Mouse (Mus musculus) kidney, postnatal 4 days (tissue): ENCODE results near the gene Fam184b.
A peak's percentile ranks its signal among the peaks of the same experiment; 100 is the strongest.

ENCODE experiments used
- DNase-seq, 2 experiments: peaks; one replicate each; pipeline ENCODE4 v3.0.0; 2021; ENCODE audit warnings: mixed read lengths in 2 of 2

Fam184b gene

DNA sequence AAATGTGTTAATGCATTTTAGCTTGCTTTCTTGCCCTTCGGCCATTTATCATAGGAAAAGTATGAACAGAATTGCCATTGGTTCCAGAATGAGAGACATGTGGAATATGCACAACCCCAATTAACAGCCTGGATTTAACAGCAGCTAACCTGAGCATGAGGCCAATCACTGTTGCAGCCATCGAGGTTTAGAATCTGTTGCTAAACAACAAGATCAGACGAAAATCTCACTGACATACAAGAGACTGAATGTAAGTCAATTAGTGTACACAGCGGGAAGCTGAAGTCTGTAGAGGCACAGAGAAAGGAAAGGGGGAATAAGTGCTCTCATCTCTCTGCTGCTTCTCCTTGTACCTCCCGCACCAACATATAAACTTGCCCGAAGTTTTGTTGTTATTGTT is 46.1 kb downstream of the Fam184b start:
- DNase-seq: no peak

DNA sequence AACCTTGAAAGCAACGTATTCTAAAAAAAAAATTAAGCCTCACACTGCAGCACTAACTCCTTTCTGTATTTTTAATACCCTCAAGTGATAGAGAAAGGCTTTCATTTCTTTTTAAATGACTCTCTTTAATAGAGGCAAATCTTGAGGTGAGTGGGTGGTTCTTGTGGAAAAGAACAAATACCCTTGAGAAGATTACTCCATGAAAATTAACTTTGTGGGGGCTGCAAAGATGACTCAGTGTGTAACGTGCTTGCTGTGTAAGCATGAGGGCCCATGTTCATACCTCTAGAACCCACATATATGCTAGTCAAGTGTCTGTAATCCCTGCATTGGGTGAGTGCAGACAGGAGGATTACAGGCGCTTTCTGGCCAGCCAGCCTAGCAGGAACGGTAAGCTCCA is 49.3 kb downstream of the Fam184b start:
- DNase-seq: no peak

DNA sequence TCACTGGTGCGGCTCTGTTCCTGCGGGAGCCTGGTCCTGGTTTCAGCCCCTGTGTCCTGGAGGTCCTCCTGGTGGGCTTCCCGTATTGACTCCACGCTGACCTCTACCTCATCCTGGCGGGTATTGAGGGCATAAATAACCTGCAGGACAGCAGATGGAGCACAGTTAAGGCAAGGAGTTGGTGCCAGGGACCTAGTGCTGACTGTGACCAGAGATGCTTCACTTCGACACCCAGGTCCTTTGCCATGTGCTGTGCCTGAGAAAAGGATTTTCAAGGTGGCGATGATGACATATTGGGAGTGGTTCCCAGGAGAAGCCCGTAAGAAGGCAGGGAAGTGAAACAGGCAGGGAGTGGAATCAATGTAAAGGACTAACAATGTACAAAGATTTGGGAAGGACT is 54.8 kb downstream of the Fam184b start:
- DNase-seq: no peak

DNA sequence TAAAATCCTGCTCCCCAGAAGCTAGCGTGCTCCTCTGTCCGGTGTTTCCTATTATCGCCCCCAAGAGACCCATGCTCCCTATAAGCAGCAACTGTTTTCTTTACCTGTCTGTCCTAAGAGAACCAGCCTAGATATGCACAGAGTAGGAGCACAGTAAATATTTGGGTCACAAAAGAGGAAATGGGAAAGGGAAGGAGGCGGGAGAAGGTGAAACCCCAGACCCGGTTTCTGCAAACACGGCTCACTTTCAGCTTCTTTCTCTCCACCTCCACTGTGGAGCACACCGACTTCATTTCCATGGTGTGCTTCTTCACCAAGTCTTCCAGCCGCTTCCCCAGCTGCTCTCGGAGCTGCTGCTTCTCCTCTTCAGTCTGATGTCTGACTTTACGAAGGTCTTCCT is 59.1 kb downstream of the Fam184b start:
- no peak for DNase-seq

DNA sequence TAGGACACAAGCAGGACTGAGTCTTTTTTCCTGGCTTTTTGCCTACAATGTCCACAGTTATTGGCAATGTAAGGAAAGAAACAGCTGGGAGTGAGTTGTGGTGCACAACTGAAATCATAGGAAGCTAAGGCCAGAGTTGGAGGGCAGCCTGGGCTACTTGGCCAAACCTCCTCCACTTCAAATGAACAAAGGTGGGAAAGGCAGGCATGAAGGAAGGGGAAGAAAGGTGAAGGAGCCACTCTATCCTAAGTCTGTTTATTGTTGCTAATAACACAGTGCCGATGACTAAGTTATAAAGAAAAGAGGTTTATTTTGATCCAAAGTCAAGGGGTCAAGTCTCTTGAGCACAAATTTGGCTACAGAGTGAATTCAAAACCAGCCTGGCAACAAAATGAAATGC is 62.0 kb downstream of the Fam184b start:
- no peak for DNase-seq

DNA sequence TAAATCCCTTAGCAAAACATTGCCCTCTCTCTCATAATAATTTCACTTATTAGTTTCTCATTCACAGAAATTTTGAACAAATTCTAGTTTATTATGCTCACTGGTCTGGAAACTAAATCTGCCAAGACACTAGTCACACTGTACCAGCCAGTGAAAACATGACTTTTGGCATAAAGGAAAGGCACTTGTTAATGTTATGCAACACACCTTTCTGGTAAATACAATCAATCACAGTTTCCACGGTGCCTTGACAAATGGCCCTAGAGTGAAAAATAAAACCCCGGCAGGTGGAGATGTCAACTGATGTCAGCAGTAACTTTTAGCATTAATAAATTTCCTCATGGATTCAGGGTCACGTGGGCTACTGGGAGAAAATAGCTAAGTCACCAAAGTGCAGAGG is 62.7 kb downstream of the Fam184b start:
- no peak for DNase-seq

DNA sequence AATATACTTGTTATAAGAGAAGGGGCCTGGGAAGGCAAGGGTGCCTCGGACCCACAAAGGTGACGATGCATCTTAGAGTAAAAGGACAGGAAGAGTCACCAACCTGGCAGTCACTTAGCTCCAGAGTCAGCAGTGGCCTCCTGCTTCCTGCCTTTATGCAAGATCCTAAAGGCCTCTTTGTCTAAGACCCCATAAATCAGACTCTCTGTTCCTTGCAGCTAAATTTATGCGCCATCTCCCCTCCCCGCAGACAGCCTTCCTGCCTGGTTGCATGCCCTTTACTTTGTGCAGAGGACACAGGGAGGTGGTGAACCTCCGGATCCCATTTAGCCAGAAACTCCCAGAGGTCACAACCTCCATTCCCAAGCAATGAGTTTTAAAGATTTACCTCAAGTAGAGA is 66.6 kb downstream of the Fam184b start:
- DNase-seq: peak; percentile 36 to 48

DNA sequence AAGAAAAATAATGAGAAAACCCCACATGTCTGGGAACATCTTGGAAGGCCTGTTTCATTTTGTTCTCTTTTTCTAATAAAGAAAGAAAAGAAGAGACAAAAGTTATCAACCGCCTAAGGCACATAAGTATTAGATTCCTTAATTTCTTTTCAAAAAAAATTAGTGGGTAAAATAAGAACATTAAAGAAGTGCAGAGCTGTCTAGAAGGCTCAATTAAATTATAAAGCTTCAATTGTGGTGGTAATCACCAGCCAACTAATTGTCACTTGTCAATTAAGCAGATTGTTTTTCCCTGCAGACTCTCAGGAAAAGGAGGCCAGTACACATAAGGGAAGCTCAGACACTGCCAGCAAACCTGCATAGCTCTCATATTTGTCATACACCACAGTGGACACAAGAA is 73.6 kb downstream of the Fam184b start:
- DNase-seq: no peak

DNA sequence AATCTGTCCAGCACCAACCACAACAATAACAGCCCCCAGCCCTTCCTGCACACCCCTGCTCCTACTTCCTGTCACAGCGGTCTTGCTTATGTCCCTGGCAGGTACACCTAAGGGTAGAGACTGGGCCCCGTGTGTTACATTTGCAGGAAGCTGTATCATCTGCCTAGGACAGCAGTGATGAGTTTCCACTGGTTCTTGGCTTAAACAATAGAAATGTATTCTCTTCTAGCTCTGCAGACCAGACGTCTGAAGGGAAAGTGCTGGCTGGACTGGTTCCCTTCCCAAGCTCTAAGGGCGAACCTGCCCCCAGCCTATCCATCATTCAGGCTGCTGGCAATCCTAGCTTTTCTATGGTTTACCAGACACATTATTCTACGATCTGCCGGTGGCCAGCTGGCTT is 75.4 kb downstream of the Fam184b start:
- DNase-seq: peak; percentile 24 to 51

DNA sequence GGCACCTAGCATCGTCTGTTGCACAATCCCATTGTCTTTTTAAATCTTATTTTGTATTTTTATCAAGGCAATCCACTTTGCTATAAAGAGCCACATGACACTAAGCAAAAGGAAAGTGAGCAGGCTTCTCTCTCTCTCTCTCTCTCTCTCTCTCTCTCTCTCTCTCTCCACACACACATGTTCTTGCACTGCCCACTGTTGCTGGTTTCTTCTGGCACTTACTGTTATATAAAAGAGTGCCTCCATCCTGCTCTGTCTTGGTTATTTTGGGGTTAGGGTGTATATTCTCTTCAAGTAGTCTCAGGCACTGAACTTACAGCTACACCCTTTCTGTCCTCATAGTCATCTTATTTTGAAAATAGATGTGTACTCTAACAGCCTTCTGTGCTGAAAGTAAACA is 89.8 kb downstream of the Fam184b start:
- no peak for DNase-seq

DNA sequence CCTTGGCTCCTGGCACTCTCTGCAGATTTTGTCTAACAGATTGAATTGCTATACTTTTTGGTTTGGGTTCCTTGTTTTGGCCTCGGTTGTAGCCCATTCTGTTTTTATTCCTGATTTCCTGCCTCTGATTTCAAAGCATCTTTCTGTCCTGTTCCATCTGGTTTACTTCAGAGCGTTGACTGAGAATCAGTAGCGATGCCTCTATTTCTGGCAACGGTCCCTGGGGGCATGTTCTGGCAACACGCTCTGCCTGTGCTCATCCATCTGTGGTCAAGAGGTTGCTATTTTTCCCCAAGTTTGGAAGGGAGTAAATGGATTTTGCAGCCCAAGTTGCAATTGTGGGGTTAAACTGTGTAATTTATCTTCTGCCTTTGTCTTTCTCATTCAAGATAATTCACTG is 96.0 kb downstream of the Fam184b start:
- peak in 1 of 2 experiments; percentile 34 for DNase-seq

DNA sequence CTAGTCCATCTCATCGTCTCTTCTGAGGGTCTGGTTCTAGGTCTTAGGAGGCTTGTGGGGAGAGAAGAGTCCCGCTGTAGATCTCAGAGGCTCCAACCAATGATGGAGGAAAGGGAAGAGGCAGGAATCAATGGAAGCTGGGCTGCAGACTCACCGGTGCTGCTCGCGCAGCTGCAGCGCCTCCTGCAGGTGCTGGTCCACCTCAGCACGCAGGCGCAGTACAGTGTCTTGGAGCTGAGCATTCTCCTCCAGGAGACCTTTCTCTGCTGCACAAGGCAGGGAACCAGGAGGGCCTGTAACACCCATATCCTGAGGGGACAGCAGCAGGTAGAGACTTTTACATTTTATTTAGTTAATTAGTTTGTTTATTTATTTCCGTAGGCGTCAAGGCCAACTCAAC is 99.9 kb downstream of the Fam184b start:
- peak in 1 of 2 experiments; percentile 28 for DNase-seq

DNA sequence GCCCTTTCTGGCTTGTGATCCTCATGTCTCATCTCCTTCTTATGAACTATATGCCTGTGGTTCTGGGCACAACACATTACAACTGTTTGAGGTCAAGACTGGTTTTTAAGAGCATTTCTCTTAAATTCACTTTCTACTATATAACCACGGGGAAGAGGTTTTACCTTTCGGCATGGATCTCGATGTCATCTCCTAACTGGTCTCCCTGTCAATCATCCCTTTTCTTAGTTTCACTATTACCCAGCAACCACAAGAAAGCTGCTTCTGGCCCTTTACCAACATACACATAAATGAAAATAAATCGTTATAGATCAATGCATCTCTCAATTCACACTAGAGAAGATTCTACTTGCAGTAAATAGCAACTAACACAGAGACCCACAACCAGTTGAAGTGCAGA is 104.2 kb downstream of the Fam184b start:
- no peak for DNase-seq

DNA sequence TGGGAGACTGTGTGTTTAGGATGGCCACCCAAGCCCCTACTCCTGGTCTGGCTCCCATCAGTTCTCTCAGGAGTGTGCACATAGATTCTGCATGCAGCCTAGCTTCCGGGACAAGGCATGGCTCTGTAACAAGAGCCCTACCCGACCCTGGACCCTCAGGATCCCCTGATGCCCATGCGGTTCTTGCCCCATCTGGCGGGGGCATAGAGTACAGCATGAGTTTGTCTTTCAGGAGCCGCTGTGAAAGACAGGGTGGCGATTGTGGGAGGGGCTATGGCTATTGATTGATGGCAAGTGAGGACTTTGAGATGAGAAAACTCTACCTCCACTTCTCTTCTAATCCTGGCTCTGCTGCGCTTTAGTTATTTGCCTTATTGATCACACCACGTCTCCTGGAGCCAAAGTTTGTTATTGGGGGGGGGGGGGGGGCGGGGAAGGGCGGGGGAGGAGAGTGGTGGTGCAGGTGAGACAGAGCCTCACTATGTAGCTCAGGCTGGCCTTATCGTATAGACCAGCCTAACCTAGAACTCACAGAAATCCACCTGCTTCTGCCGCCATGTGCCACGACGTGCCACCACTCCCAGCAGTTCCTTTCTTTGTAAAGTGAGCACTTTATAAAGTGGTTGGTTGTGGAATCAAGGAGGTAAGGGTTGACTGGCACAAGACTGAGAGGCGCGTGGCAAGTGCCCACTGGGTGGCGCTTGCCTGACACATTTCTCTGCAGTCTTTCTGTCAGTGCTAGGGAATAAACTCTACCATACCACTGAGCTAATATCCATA is 104.9 kb downstream of the Fam184b start:
- DNase-seq: peak; percentile 83 to 90

DNA sequence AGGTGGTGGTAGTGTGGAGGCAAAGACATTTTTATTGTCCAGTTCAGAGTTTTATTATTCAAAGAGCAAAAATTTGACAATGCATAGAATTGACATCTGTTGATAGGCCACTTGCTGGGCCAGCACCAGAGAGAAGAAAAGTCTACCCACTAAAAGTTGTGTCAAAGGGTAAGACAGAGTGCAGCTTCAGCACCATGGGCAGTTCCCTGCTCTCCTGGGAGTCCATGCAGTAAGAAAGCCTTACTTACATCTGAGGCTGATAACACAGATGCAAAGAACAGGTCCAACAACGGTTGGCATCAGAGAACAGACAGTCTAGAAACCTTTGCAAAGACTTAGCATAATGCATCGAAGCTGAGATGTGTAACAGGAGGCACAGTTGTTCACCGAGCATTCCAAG is 109.7 kb downstream of the Fam184b start:
- DNase-seq: peak; percentile 80

DNA sequence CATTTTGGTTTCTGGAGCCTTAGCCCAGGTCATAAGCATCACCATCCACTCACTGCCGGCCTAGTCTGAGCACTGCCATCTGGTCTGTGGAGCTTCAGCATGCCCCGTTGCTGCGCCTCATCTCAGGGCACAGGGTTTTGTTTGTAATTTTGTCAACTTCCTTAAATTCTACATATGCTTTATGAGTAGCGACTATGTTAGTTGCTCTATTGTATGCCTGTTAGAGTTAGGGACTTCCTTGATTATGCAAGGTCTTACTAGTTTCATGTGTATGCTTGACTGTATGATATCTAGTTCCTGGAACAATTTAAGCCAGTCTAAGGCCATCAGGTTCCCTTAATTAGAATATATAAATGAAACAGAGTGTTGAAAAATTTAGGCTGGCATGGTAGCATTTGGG is 113.1 kb downstream of the Fam184b start:
- DNase-seq: no peak

DNA sequence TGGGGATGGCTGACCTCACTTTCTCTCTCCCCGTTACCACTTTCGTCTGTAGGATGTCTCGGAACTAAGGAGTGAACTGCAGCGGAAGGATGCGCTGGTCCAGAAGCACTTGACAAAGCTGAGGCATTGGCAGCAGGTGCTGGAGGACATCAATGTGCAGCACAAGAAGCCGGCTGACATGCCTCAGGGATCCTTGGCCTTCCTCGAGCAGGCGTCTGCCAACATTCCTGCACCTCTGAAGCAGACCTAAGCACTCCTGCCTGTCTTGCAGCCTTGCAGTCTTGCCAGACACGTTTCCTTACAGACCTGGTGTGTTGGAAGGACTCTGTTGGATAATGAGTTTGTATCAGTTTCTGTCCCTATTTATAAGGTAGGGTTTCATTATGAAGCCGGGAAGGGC is 114.3 kb downstream of the Fam184b start:
- no peak for DNase-seq

DNA sequence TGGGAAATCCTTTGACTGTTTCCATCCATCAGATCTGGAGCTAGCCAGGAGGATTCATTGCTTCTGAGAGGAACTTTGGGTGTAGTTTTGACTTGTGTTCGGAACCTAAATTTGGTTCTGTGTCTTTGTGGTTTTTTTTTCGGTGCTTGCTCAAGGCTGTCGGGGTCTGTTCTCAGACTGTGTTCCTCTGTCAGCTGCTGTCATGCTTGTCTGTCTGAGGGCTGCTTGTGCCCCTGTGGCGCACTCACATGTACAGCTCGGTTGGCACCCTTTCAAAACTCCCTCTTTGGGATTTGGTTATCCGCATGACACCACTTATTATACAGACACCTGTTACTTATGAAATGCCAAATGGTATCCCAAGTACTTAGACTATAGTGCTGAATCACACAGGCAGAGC is 117.8 kb downstream of the Fam184b start:
- no peak for DNase-seq

DNA sequence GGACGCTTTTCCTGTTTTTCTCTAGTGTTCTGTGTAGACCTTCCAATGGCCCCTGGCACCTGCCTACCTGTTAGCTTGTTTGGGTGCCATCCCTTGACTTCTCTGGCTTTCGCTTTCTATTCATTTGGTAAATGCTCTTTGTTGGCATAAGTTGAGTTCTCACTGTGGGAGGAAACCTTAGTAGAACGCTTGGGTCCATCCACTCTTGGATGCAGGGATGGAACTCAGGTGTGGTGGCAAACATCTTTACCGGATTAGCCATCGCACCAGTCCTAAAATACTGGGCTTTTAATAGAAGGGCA is 118.7 kb downstream of the Fam184b start:
- DNase-seq: no peak

DNA sequence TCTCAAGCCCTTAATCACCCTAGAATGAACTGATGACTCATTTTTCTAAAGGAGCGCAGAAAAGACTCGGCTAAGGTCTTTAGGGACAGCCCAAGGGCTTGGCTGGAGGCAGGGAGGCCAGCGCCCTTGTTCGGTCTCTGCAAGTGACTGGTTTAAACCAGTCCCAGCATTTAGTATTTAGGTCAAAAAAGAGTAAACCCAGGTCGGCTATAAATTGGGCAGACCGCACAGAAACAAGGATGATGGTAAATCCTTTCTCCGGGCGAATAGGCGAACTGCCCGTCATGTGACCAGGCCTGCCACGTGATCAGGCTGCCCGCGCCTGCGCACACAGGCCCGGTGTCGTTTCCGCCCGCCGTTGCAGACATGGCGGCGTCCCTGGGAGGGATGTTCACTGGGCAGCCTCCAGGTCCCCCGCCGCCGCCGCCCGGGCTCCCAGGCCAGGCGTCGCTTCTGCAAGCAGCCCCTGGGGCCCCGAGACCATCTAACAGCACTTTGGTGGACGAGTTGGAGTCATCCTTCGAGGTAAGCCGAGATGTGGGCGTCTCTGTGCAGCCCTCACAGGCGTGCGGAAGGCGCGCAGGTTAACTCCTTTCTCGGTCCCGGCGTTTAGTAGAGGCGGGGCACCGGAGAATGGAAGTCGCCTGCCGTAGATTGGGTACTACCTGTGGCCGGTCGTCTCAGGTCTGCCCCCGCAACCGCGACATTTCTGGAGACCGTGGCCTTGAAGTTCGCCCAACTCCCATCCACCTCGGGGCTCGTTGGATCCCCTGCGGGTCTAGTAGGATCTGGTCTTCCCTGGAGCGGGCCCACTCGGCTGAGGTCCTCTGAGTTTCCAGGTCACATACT is 119.2 kb downstream of the Fam184b start, which contains the start of gene Med28:
Gene Med28, plus strand, starts transcription at position 270 of the 849 bp plus-strand sequence.
- DNase-seq: peak; percentile 97 to 98

DNA sequence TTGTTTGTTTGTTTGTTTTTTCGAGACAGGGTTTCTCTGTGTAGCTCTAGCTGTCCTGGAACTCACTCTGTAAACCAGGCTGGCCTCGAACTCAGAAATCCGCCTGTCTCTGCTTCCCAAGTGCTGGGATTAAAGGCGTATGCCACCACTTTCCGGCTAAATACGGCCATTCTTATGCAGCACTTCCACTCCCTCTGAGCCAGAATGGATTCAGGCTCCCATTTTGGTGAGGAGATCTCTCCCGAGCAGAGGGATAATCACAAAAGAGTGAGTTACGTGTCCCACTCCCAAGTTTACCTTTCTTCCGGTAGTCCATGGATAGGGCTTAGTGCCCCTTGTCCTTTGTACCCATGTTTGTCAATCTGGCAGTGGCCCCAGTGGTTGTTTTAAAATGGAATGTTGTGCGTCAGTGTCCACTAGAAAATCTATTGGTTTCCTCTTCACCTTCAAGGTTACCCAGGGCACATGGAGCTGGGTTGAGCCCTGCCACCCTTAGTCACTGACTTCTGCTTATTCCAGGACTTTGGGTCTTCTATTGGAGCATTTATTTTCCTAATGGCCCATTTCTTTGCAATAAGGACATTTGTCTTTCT is 124.2 kb downstream of the Fam184b start:
- no peak for DNase-seq

DNA sequence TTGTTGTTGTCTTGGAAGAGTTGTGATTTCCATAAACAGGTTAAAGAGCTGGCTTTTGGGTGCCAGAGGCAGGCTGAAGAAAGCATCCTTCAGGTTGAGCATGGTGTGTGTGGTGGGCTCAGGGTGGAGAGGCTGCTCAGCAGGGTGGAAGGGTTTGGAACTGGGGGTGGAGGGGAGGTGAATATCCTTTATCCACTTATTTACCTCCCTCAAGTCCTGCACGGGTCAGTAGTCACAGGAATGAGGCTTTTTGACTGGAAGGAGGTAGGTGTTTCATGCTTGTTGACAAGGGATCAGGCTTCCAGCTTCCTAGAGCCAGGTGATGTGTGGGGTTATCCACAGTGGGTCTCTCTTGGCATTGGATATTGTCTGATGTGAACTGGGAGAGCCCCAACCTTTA is 124.8 kb downstream of the Fam184b start:
- DNase-seq: no peak

DNA sequence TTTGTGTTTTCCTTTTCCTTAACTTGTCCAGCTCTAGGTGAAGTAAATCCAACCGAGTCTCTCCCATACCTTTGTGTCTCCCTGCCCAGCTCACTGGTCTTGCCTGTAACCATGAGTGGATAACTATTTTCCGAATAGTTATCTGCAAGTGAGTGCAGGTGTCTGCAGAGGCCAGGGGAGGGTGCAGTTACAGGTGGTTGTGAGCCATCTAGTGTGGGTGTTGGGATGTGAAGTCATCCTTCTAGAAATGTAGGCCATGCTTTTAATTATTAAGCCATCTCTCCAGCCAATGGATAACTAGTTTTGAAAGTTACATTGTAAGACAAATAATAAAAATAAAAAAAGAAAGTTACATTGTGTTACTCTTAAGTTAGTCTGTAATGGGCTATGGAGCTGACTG is 125.9 kb downstream of the Fam184b start:
- DNase-seq: no peak

DNA sequence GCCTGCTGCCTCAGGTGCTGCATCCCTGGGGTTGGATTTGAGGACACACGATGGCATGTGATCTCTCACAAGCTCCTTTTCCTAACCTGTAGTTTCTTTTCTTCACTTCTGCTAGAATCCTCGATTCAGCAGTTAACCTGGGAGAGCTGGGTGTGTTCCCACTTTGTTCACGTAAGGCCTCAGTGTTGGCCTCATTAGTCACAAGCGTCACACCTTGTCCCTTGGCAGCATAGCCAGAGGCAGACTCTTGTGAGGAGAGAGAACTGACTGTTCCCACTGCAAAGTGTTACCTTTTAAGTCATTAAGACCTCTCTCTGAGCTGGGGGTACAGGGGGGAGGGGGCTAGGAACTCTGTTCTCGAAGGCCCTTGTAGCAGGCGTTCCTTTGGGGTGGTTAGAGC is 126.5 kb downstream of the Fam184b start:
- no peak for DNase-seq
